Mouse (Mus musculus): ENCODE data around the gene B4galt3. TPM values are rescaled to one million over a fixed set of nuclear protein-coding genes. Genes with fewer than 3 reads are reported as not detected.
"Not testable (repeated sequence)": the region's sequence is repeated elsewhere in the genome, so short reads cannot be mapped to it uniquely, and the experiment has no call there.

Gene B4galt3
- total RNA-seq, 2 experiments from 2014 or later, result 48.4 to 56.3 TPM

DNA sequence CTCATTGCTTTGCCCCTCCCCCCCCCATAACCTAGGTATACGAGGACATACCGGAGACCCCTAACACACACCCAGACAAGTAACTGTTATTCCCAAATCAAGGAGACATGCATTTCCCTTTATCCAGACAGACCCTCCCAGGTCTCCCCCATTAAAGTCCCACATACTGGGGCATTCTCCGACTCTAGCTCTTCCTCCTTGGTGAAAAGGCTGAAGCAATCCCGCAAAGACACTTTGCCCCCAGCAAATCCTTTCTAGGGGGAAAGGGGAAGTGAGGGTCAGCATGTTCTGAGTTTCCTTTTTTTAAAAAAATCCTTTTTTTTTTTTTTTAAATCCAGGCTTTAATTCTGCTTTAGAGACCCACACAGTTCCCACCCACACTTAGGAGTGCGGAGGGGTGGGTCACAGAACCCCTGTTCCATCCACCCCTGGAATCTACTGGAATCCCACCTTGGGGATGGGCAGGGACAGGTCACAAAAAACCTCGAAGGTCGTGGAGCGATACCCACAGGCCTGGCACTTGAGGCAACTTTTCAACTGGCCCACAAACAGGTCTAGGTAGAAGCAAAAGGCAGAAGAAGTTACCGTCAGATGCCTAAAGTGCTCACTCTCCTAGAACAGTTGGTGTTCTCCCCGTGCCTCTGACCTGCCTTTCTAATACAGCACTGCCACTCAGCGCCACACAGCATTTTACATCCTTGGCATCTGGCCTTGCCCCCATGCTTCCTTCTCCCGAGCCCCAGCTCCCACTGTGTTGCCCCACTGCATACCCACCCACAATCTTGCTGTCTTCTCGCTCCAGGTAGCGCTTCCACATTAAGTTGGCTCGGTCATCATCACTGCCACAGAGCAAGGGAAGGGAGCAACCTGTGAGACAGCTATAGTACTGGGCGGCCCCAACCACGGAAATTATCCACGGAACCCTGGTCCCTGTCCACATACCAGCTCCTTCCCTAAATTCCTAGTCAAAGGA lies 13.3 kb downstream of the B4galt3 start:
- DNase-seq (ENCODE audit: low spot score in 2 of 2), result no peak

DNA sequence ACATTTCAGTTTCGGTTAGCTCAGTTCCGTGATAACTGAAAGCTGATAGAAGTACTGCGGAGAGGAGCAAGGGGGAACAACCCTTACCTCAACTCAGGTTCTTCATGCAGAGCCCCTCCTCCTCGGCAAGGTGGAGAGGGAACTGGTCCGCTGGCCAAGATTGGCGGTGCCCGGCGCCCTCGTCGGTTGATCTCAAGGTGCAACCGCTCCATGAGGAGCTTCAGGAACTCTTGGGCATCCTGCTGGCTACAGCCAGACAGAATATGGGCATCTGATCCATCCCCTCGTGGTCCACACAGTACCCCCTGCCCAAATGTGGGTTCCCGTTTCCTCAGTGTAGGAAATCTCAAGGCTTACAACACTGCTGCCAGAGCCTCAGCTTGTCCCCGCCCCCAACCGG lies 14.4 kb downstream of the B4galt3 start:
- no peak for DNase-seq (ENCODE audit: low spot score in 2 of 2)

- no peak for DNase-seq (ENCODE audit: low spot score in 2 of 2)
Observed at GRCm38 (mm10) chr1:171285096-171285892, 15.2 kb downstream of the B4galt3 start.

DNA sequence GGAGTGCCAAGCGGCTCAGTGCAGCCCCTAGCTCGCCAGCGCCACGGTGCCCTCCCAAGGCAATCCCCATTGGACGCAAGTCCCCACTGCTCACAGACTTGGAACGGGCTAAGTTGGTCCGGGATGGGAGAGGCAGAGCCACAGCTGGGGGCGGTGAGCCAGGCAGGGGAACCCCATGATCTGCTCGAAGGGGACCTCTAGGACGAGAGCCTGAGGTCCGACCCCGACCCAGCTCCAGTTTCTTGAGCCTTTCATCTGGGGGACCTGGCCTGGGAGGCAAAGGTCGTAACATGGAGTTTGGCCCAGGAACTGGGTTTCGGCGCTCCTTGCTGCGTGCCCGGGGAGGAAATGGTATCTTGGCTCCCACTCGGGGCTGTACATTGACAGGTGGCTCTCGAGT lies 16.4 kb downstream of the B4galt3 start:
- no peak for DNase-seq (ENCODE audit: low spot score in 2 of 2)

- DNase-seq (ENCODE audit: low spot score in 2 of 2), result peak; percentile 86 to 88
Observed at GRCm38 (mm10) chr1:171287136-171288081, 17.3 kb downstream of the B4galt3 start, which contains the start of gene Usp21. TSS of gene Usp21 (minus strand) at chr1:171287991.

GRCm38 (mm10) chr1:171288328-171288727 lies 18.2 kb downstream of the B4galt3 start:
- DNase-seq (ENCODE audit: low spot score in 2 of 2), result no peak

DNA sequence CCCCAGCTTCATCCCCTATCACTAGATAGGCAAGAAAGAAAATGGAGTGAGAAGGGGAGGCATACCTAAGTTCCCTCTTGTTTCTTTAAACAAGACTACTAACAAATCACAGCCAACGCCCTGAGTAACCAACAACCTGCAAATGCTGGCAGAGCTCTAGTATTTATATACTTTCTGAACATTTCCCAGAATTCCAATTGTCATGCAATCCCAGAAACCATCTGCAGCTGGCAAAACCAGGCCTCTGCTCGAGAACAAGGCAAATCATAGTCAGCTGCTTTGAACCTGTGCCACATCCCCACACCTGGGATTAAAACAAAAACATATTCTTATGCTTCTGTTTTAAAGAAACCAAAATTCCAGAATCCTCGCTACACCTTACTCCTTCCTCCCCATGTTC lies 23.2 kb downstream of the B4galt3 start:
- no peak for DNase-seq (ENCODE audit: low spot score in 2 of 2)

DNA sequence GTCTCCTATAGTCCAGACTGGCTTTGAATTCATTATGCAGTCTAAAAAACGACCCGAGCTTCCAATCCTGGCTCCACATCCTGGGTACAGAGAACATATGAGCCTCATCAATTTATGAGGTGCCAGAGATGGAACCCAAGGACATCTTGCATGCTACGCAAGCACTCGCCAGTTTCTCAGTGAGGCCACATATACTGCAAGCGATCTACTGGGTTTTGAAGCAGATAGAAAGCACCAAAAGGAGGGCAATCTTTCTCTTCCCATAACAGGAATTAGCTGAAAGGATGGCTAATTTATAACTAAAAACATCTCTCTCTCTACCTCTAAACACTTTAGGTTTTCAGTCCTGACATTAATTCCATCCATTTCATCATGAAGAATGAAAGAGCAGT lies 23.8 kb downstream of the B4galt3 start:
- DNase-seq (ENCODE audit: low spot score in 2 of 2), result no peak

DNA sequence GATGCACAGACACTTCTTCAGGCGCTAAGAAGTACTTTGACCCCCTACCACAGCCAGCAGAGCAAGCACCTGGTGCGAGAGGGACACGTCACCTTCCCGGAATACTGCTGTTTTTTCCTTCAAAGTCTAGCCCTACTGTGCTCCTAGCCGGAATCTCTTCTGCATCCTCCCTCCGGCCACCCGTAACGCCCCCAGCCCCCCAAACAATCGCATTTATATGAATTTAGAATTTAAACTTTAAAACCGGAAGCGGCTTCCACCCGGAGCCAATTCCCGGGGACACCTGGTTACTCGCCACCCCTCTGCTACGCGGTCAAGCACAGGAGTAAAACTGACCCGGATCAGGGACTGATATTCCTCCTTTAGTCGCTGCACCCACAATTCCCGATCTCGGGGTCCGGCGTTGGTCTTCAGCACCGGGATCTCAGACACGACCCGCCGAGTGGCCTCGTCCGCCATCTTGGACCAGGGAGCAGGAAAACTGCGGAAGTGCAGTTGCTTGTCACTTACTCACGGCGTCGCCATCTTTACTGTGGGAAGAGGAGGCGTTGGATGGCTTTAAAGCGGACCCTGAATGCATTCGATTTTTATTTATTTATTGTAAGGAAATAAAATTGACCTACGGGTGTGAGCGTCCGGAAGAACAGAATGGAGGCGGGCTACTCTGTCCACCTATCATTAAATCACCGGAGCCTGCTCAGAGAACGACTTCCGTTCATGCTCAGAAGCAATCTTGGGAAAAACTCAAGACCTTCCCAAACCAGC lies 24.4 kb downstream of the B4galt3 start, which contains the start of gene Ufc1:
TSS of gene Ufc1 (minus strand) at position 727 of the 765 bp plus-strand sequence.
- peak; percentile 61 to 65 for DNase-seq (ENCODE audit: low spot score in 2 of 2)

DNA sequence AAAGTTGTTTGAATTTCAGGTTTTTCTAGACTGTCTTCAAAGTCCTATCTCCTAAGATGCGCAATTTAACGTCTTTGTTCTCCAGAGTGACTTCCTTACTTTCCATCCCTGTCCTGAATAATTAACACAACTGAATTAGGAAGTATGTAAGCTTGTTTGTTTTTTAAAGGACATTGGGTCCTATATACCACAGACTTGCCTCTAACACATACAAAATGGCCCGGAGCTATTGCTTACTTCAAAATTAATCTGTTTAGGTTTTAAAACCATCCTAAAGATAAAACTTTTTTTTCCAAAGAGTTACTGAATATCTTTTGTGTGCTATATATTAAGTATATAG lies 24.9 kb downstream of the B4galt3 start:
- DNase-seq (ENCODE audit: low spot score in 2 of 2), result no peak

- no peak for DNase-seq (ENCODE audit: low spot score in 2 of 2)
Observed at GRCm38 (mm10) chr1:171298226-171298625, 28.1 kb downstream of the B4galt3 start.

DNA sequence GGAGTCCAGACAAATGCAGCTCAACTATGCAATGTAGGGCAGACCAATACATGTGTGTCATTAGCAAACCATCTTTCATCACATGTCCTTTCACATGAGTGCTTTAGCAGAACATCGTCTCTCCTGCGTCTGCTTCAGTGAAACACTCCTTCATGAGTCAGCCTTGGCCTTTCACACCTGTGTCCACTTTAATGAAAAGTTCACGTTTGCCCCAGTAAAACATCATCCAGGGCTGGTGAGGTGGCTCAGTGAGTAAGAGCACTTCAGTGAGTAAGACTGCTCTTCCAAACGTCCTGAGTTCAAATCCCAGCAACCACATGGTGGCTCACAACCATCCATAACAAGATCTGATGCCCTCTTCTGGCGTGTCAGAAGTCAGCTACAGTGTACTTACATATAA lies 36.0 kb downstream of the B4galt3 start:
- DNase-seq (ENCODE audit: low spot score in 2 of 2), result not testable (repeated sequence)

- no peak for DNase-seq (ENCODE audit: low spot score in 2 of 2)
Observed at GRCm38 (mm10) chr1:171309321-171309720, 39.2 kb downstream of the B4galt3 start.

DNA sequence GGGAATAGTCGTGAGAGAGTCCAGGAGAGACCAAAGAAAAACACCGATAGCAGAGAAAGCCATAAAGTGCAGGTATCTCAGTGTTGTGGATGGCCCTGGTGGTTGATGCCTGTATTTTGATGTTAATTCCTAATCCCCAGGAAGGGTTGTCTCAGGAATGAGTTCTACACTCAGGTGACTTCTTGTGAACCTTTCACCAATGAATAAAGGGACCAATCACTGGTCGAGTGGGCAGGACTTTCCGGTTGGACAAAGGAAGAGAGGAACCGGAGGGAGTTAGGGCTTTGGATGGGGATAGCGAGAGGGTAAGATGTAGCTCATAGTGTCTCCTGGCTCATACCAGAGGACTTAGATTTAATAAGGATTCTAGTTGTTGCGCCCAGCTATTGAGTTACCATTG lies 49.6 kb downstream of the B4galt3 start:
- DNase-seq (ENCODE audit: low spot score in 2 of 2), result no peak

DNA sequence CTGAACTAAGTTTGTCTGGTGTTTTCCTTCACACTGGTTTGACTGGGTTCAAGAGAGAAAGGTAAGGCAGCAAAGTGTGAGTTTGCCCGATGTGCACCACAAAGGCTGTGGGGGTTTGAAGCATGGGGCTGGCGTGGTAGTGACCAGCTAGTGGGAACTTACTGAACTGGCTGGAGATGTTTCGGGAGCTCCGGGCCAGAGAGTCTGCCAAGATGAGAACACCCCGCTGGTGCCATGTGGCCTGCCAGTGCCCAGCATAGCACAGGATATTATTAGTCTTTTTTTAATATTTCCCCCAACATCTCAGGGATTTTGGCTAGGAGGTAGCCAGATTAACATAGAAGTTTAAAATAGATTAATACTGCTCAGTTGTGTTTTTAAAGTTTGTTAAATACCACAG lies 50.0 kb downstream of the B4galt3 start:
- DNase-seq (ENCODE audit: low spot score in 2 of 2), result no peak

- DNase-seq (ENCODE audit: low spot score in 2 of 2), result no peak
Observed at GRCm38 (mm10) chr1:171321415-171321814, 51.3 kb downstream of the B4galt3 start.

GRCm38 (mm10) chr1:171322012-171322411 lies 51.9 kb downstream of the B4galt3 start:
- DNase-seq (ENCODE audit: low spot score in 2 of 2), result no peak

- no peak for DNase-seq (ENCODE audit: low spot score in 2 of 2)
Observed at GRCm38 (mm10) chr1:171325571-171325970, 55.4 kb downstream of the B4galt3 start.
